Mouse (Mus musculus) cerebellum, adult 2 months (tissue): ENCODE measurements around the gene Gm10662. TPM values are rescaled to one million over a fixed set of nuclear protein-coding genes. Genes with fewer than 3 reads are reported as not detected.
"Not testable (repeated sequence)": the region's sequence is repeated elsewhere in the genome, so short reads cannot be mapped to it uniquely, and the experiment has no call there.

Experiments
- DNase-seq, 2 experiments: peaks; one replicate each; pipeline ENCODE4 v3.0.0; 2021
- H3K27ac ChIP-seq: fragments of 200-500 bp; 2 replicates; pipeline ENCODE4 v1.5.1; 2012; ENCODE audit warnings: low read length, control low read depth, inconsistent platforms; ENCODE audit not compliant: insufficient read depth
- H3K27me3 ChIP-seq: fragments of 200-500 bp; 2 replicates; pipeline ENCODE4 v1.6.1; 2012; ENCODE audit warnings: inconsistent platforms, mild to moderate bottlenecking, low read length, moderate library complexity; ENCODE audit not compliant: control insufficient read depth, insufficient read depth
- H3K4me1 ChIP-seq: fragments of 200-500 bp; 2 replicates; pipeline ENCODE4 v1.6.1; 2011; ENCODE audit warnings: low read length; ENCODE audit not compliant: control insufficient read depth, insufficient read depth
- H3K4me3 ChIP-seq: fragments of 200-500 bp; replicated peaks from 2 replicates; pipeline ENCODE3; 2011; ENCODE audit warnings: mild to moderate bottlenecking, low read depth, low read length, control low read depth; ENCODE audit not compliant: insufficient read depth
- WGBS: fragments of 180-500 bp; shearing (Covaris S2); methylation state at CpG from one replicate; pipeline ENCODE4 v1.1.7; 2018; 5-methylcytosine and 5-hydroxymethylcytosine counted together
- polyA plus RNA-seq: library from polyadenylated mRNA; depleted of rRNA; stranded (reverse); fragments of >200 nt; gene quantifications from 2 replicates; pipeline ENCODE4 v1.2.3, GENCODE M21; 2012; rRNA removed

Gene Gm10662
- not detected in 2 replicates for polyA plus RNA-seq

GRCm38 (mm10) chr7:23144380-23144779 lies at the start of gene Gm10662:
TSS of gene Gm10662 (minus strand) at chr7:23144480.
- WGBS, result no CpG with 5 or more reads among the region's 1 CpGs

DNA sequence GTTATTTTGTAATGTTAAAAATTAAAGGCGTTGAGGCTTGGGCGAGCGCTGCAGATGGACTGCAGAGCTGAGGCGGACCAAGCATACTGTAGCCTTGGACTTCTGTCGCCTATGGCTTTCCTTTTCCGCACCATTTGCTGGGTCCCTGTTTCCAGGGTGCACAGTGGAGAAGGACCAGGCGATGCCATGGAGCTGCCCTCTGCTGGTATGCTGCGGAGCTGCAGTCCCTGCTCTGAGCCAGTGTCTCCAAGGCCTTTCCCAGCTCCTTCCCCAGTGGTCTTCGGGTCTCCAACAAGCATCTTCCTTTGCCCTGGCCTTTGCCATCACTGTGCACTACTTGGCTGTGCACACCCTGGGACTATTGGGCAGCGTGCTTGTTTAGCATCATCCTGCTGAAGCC lies 19.2 kb upstream of the Gm10662 start:
- DNase-seq, H3K27ac ChIP-seq, H3K4me3 ChIP-seq, H3K4me1 ChIP-seq, H3K27me3 ChIP-seq: not testable (repeated sequence)
- WGBS, result 87% methylated on average over 10 of the region's 10 CpGs

More at GRCm38 (mm10) chr7:23144380-23144779, at the start of gene Gm10662:
- not testable (repeated sequence) for DNase-seq, H3K4me1 ChIP-seq, H3K27ac ChIP-seq, H3K4me3 ChIP-seq, H3K27me3 ChIP-seq

Other genes with a start within 250 kb of the Gm10662 start
- gene Gm4214, start 159.8 kb downstream of the Gm10662 start, polyA plus RNA-seq, result not detected in 2 replicates
- gene Gm4216, start 124.6 kb downstream of the Gm10662 start, polyA plus RNA-seq, result not detected in 2 replicates
- not detected in 2 replicates for gene Vmn1r163, start 88.9 kb downstream of the Gm10662 start, polyA plus RNA-seq
- gene Gm8720, start 77.0 kb downstream of the Gm10662 start, polyA plus RNA-seq, result not detected in 2 replicates
- not detected in 2 replicates for gene Vmn1r165, start 72.9 kb upstream of the Gm10662 start, polyA plus RNA-seq
- not detected in 2 replicates for gene Vmn1r166, start 107.2 kb upstream of the Gm10662 start, polyA plus RNA-seq
- not detected in 2 replicates for gene Gm6902, start 134.4 kb upstream of the Gm10662 start, polyA plus RNA-seq
- gene Nlrp4e, start 156.7 kb upstream of the Gm10662 start, polyA plus RNA-seq, result not detected in 2 replicates
- gene Nlrp5, start 241.4 kb upstream of the Gm10662 start, polyA plus RNA-seq, result not detected in 2 replicates